Mouse (Mus musculus) kidney, adult 2 months (tissue): ENCODE results near the gene Creld2. TPM values are rescaled to one million over a fixed set of nuclear protein-coding genes. Genes with fewer than 3 reads are reported as not detected.

ENCODE experiments used
- DNase-seq: peaks from one replicate; pipeline ENCODE4 v3.0.0; 2021
- H3K27ac ChIP-seq: fragments of 200-500 bp; 2 replicates; pipeline ENCODE4 v1.5.1; 2012; ENCODE audit warnings: low read depth, low read length, control low read depth, inconsistent platforms; ENCODE audit not compliant: insufficient read depth
- H3K27me3 ChIP-seq: fragments of 200-500 bp; replicated peaks from 2 replicates; pipeline ENCODE4 v1.6.1; 2012; ENCODE audit warnings: mild to moderate bottlenecking, moderate library complexity, low read length, inconsistent platforms; ENCODE audit not compliant: control insufficient read depth, insufficient read depth
- H3K36me3 ChIP-seq: fragments of 200-500 bp; 2 replicates; pipeline ENCODE4 v1.6.1; 2012; ENCODE audit warnings: mild to moderate bottlenecking, moderate library complexity, low read length, inconsistent platforms; ENCODE audit not compliant: control insufficient read depth, insufficient read depth
- H3K4me1 ChIP-seq: fragments of 200-500 bp; 2 replicates; pipeline ENCODE4 v1.6.1; 2011; ENCODE audit warnings: low read length; ENCODE audit not compliant: control insufficient read depth, insufficient read depth
- H3K4me3 ChIP-seq: fragments of 200-500 bp; 2 replicates; pipeline ENCODE4 v1.5.1; 2011; ENCODE audit warnings: mild to moderate bottlenecking, low read depth, low read length, control low read depth; ENCODE audit not compliant: insufficient read depth
- CTCF ChIP-seq: fragments of 200-500 bp; conservative IDR thresholded peaks from 2 replicates; pipeline ENCODE4 v1.5.1; 2011; ENCODE audit warnings: low read depth, mild to moderate bottlenecking, control low read depth, low read length, moderate library complexity, mixed read lengths; ENCODE audit not compliant: insufficient read depth, insufficient read length
- POLR2A ChIP-seq: fragments of 200-500 bp; IDR thresholded peaks from one replicate; pipeline ENCODE4 v1.6.1; 2011; ENCODE audit warnings: low read depth, low read length, control low read depth
- WGBS: fragments of 180-500 bp; shearing (Covaris S2); methylation state at CpG from one replicate; pipeline ENCODE4 v1.1.7; 2018; 5-methylcytosine and 5-hydroxymethylcytosine counted together
- polyA plus RNA-seq: library from polyadenylated mRNA; depleted of rRNA; stranded (reverse); fragments of >200 nt; gene quantifications from 2 replicates; pipeline ENCODE4 v1.2.3, GENCODE M21; 2012

The Creld2 gene
- polyA plus RNA-seq, 1 experiment, result 30.4 TPM

DNA sequence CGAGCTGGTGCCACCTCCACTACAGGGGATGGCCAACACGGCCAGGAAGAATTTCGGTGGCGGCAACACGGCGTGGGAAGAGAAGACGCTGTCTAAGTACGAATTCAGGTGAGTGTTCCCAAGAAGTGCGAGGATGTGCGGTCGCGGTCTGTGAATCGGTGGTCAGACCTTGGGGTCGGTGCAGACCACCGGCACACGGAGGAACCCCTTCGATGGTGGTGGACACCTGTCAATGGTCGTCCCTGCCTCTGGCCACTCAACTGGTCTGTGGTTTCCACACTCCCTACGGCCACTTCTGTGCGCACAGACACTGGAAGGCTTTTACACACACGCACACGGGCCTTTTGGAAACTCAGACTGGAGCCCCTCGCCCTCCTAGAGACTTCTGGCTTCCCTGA, 459 bp downstream of the Creld2 start:
- under 1% methylated on average over 23 of the region's 23 CpGs for WGBS
- Histone ChIP-seq H3K4me3 (peak overlapping the region; percentile 83), H3K4me1 (peaks cover 5% of the 10 kb centered on the region; the same call in 1 of the 2 replicates), H3K27me3 (no peaks in the 10 kb centered on the region), H3K27ac (no peak overlapping the region), H3K36me3 (no peaks in the 10 kb centered on the region; the same call in 1 of the 2 replicates)
- DNase-seq, result no peak
- TF ChIP-seq POLR2A (no peak), CTCF (no peak)

- DNase-seq, result no peak
- no peak overlapping the region for H3K27ac ChIP-seq
- H3K36me3 ChIP-seq, result no peaks in the 10 kb centered on the region
- H3K27me3 ChIP-seq, result no peaks in the 10 kb centered on the region
- peaks cover 5% of the 10 kb centered on the region; the same call in 1 of the 2 replicates for H3K4me1 ChIP-seq
- H3K4me3 ChIP-seq, result no peak overlapping the region
- TF ChIP-seq POLR2A, result no peak
- TF ChIP-seq CTCF, result no peak
- WGBS, result 50% methylated on average over 7 of the region's 7 CpGs
Observed at GRCm38 (mm10) chr15:88821403-88821802, 2.0 kb downstream of the Creld2 start.

GRCm38 (mm10) chr15:88822513-88822912, 3.1 kb downstream of the Creld2 start:
- no peak for TF ChIP-seq CTCF
- no peak for TF ChIP-seq POLR2A
- WGBS, result 86% methylated on average over 7 of the region's 7 CpGs
- Histone ChIP-seq H3K4me3 (no peak overlapping the region), H3K27ac (no peak overlapping the region), H3K36me3 (no peaks in the 10 kb centered on the region), H3K4me1 (peaks cover 5% of the 10 kb centered on the region; the same call in 1 of the 2 replicates), H3K27me3 (no peaks in the 10 kb centered on the region)
- DNase-seq, result no peak

- DNase-seq, result no peak
- TF ChIP-seq POLR2A, result no peak
- 94% methylated on average over 5 of the region's 5 CpGs for whole genome bisulfite sequencing
- Histone ChIP-seq H3K27me3 (no peaks in the 10 kb centered on the region), H3K36me3 (no peaks in the 10 kb centered on the region), H3K4me1 (peaks cover 4% of the 10 kb centered on the region; the same call in 1 of the 2 replicates), H3K27ac (no peak overlapping the region), H3K4me3 (no peak overlapping the region)
Observed at GRCm38 (mm10) chr15:88823376-88823775, 3.9 kb downstream of the Creld2 start.

DNA sequence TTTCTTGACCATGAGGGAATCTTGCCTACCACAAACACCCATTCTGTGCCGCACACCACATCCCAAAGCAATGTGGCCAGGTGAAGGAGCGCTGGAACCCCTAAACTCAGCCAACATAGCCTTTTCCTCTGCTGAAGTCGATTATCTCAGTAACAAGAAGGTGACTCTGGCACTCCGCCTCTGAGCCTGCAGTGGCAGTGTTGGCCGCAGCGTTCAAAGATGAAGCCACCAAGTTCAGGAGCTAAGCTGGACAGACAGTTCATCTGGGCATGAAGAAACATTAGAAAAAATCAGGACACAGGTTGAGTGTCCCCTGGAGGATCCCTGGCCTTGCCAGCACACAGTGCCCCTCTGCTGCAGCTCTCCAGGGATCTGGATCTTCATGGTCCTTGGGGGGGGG, 8.0 kb downstream of the Creld2 start:
- DNase-seq, result no peak
- no peaks in the 10 kb centered on the region for H3K36me3 ChIP-seq
- H3K27ac ChIP-seq, result no peak overlapping the region
- H3K4me1 ChIP-seq, result peaks cover 34% of the 10 kb centered on the region
- TF ChIP-seq POLR2A (no peak), CTCF (no peak)
- no peaks in the 10 kb centered on the region for H3K27me3 ChIP-seq
- WGBS, result 91% methylated on average over 6 of the region's 6 CpGs
- no peak overlapping the region for H3K4me3 ChIP-seq

GRCm38 (mm10) chr15:88827991-88828799, 8.7 kb downstream of the Creld2 start:
- Histone ChIP-seq H3K4me1 (peaks cover 37% of the 10 kb centered on the region), H3K4me3 (no peak overlapping the region), H3K36me3 (no peaks in the 10 kb centered on the region), H3K27me3 (no peaks in the 10 kb centered on the region), H3K27ac (no peak overlapping the region)
- DNase-seq, result peak; percentile 90
- WGBS, result 17% methylated on average over 9 of the region's 9 CpGs
- TF ChIP-seq POLR2A, result no peak
- peak; percentile 93 for TF ChIP-seq CTCF

DNA sequence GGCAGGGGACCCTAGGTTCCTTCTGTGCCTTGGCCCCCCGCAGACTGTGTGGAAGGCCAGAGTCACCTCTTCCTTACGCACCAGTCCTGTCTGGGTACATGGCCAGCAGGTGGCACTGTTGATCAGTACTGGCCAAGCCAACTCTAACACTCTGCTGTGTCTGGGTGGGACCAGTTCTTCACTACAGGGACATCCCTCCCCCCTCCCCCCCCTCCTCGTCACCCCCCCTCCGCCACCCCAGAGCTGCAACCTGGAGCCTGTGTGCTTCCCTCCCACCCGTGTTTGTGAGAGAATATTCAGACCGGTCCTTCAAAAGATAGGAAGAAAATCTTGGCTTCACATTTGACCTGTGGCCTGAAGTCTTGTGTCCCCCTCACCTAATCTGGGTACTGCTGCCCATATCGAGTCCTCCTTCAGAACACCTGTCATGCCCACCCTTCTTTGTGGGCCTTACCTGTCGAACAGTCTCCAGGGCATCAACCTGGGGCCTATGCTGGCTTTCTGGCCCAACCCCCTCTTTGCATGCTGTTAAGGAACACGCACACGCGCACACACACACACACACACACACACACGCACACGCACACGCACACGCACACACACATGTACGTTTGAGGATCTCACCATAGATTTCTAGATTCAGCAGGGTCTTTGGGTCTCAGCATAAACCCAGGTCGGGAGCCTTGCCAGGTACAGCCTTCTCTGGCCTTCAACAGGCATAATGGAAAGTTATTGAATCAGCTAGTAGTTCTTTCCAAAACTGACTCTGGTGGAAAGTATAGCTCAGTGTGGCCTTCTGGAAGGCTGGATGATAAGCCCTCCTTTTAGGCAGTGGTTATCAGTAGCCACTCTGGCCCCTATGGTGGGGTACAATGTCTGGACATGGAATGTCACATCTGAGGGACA, 9.6 kb downstream of the Creld2 start:
- Histone ChIP-seq H3K27ac (peak overlapping the region; percentile 82), H3K4me1 (peaks cover 37% of the 10 kb centered on the region), H3K4me3 (no peak overlapping the region), H3K27me3 (no peaks in the 10 kb centered on the region), H3K36me3 (no peaks in the 10 kb centered on the region)
- 48% methylated on average over 17 of the region's 17 CpGs for WGBS
- DNase-seq, result peak; percentile 94
- peak; percentile 96 for TF ChIP-seq CTCF
- TF ChIP-seq POLR2A, result no peak
